Mouse (Mus musculus): Measurements from ENCODE around the gene Cecr2.

Gene Cecr2

GRCm38 (mm10) chr6:120667911-120668310, 1.7 kb downstream of the Cecr2 start:
- no peak for DNase-seq

GRCm38 (mm10) chr6:120674121-120674520, 8.0 kb downstream of the Cecr2 start:
- DNase-seq = peak in 1 of 2 experiments; percentile 33

- DNase-seq = peak in 1 of 2 experiments; percentile 10
These were observed 8.7 kb downstream of the Cecr2 start for GRCm38 (mm10) chr6:120674881-120675280.

DNA sequence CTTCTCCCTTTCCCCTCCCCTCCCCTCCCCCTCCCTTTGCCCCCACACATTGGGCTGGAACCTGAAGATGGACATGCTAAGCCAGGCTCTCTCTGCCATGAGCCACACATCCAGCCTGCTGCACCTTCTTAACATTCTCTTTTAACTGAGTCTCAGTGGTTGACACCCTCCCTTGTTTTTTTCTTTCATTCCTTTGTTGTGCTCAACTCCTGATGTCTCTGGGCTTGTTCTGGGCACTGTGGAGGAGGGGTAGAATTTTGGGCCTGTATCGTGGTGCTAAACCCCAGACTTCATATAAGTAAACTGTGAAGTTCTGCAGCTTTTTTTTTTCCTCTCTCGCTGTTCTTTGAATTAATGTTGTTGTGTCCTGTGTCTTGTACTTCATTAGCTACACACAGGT, 9.8 kb downstream of the Cecr2 start:
- no peak for DNase-seq

GRCm38 (mm10) chr6:120683351-120683750, 17.2 kb downstream of the Cecr2 start:
- no peak for DNase-seq

DNA sequence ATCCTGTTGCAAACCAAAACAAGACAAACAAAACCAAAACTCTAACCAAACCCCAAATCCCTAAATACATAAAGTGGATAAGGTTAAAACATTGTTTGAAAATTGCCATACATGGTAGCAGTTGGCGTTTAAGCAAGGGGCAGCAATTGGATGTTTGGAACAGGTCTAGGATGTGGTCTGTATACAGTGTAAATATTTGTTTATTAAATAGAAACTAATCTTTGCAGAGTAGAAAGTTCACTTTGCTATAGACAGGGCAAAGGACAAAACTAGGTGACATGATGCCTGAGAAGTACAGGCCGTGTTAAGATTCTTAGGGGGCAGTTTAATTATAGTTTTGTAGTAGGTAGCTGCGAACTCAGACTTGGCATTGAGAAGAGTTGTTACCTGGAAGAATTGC, 18.6 kb downstream of the Cecr2 start:
- no peak for DNase-seq

DNA sequence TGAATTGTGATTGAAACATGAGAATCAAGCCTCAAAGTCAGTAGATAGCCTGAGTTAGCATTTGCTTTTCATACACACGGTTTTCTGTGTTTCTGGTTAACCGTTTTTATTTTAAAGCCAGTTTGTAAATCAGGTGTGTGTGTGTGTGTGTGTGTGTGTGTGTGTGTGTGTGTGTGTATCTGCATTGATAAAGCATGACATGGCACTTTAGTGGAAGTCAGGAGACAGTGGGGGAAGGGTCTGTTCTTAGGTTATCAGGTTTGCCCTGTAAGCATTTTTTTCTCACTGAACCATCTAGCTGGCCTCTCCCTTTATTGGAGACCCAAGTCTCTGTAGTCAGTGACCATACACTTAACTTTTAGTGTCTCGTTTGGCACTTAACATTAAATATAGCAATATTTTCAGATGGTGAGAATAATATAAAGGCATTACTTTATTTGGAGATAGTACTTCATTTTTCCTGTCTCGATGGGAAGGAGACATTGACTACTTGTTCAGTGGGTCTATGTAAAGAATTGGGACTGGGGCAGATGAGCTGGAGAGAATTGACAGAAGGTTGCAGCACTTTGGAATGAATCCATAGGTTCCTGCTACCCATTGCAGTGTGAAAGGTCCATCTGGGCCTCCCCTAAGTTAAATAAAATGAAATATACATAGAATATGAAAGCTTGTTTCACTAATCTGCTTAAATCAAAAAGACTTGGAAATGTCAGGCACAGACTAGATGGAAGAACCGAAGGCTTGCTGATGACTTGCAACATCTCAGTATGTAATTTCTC, 20.9 kb downstream of the Cecr2 start:
- peak; percentile 12 to 45 for DNase-seq

DNA sequence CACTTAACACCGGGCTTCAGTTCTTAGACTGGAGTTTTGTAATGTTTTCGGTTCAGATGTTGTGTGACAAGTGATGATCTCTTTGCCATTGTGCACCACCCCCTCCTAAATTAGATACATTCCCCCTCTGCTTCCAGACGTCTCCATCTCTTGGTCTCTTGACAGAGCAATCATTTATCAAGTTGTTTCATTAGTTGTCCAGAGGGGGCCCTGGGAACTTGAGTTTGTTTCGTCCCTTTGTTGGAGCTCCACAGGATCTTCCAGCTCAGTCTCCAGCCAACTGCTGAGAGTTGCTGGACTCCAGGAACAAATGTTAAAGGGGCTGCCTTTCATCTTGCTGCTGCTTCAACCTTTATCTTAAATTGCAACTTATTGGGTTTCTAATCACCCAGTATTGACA, 34.1 kb downstream of the Cecr2 start:
- no peak for DNase-seq

DNA sequence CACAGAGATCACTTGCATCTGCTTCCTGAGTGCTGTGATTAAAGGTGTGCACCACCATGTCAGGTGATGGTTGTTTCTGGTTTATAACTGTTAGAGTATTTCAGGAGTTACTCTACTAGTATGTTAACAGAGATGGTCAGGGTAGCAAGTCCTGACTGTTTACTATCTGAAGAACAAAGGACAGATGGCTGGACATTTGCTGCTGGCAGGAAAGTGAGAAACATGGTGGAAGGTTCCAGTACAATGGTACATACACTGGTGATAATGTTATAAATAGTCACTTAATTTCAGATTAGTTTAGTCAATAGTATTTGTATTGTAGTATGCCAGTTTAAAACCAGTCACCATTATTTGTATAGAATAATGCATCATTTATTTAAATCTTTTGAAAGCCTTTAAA, 38.2 kb downstream of the Cecr2 start:
- DNase-seq = peak in 1 of 2 experiments; percentile 22

DNA sequence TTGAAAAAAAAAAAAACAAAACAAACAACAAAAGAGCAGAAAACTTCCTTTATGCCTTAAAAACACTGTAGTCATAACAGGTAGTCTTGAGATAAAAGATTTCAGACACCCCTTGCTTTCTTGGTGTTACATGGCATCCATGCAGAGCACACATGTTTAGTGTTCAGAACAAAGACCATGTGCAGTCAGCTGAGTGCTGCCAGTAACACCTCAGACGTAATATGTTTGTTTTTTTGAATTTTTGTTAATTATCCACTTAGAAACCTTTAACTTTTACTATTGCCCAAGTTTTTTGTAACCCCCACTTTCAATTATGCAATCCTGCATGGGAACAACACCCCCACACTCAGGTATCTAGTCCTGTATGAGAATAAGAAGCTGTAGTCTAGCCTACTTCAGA, 42.6 kb downstream of the Cecr2 start:
- no peak for DNase-seq

- DNase-seq = peak; percentile 11 to 15
These were observed 48.6 kb downstream of the Cecr2 start for GRCm38 (mm10) chr6:120714806-120715205.

DNA sequence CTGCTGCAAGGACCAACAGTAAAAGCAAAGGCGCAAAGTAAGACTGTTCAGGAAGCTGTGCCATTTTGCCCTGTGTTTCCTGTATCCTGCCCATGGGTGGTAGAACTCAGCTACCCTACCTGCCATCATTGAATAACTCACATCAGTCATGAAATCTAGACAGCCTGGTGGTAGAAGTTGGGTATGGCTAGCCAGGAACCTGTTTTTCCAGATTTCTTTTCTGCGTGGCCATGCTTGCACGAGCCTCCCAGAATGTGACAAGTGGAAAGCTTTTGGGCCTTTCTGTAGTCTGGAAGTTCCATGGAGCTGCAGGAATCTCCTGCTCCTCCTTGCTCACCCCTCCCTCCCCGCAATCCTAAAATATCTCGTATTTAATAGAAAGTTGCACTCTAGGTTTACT, 49.1 kb downstream of the Cecr2 start:
- peak; percentile 11 to 13 for DNase-seq

GRCm38 (mm10) chr6:120715851-120716250, 49.7 kb downstream of the Cecr2 start:
- DNase-seq = peak in 1 of 2 experiments; percentile 32

GRCm38 (mm10) chr6:120716531-120716984, 50.4 kb downstream of the Cecr2 start:
- peak; percentile 15 to 37 for DNase-seq

GRCm38 (mm10) chr6:120725986-120726385, 59.8 kb downstream of the Cecr2 start:
- peak; percentile 22 to 24 for DNase-seq

- DNase-seq = no peak
These were observed 69.8 kb downstream of the Cecr2 start for GRCm38 (mm10) chr6:120736011-120736410.

- DNase-seq = peak; percentile 44 to 72
These were observed 70.4 kb downstream of the Cecr2 start for GRCm38 (mm10) chr6:120736566-120736965.

DNA sequence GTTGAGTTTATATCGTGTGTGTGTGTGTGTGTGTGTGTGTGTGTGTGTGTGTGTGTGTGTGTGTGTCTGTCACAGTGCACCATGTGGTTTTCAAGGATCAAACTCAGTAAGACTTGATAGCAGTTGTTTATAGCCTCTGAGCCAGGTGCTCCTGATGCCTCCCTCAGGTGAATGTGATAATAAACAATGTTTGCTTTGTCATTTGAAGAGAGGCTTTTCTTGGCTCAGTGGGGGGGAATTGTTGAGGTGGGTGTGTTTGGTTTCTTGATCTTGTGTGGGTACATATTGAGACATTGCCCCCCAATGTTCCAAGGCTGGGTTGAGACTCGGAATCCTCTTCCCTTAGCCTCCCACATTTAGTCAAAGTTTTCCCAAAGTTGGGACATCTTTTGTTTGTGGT, 77.0 kb downstream of the Cecr2 start:
- no peak for DNase-seq

DNA sequence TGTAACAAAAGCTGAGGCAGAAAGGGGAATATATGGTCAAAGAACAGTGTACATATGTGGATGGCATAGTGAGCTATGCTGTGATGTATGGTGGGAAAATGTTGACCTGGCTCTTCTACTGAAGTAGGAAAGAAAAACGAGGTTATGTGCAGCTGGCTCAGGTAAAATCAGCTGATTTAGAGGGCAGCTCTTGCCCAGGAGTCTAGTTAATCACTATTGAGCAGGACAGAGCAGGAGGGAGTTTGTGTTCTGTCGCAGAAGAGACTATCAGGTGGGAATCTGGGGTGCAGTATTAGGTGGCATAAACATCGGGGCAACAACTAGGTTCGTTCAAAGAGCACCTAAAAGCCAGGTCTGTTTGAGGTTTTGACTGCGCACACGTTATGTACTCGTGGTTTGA, 78.1 kb downstream of the Cecr2 start:
- no peak for DNase-seq

DNA sequence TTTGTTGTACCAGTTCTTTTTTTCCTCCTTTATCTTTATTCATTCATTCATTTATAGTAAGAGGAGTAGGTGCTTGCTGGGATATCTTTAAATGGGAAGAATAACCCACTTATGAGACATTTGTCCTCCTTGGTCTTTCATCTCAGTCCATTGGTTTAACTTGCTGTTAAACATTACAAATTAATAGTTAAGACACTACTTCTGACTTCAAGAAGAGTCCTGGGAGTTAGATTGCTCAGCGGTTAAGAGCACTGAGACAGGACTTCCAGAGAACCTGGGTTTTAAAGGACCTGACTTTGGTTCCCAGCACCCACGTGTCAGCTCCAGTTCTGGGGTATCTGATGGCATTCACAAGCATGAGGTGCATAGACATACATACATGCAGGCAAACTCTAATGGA, 80.2 kb downstream of the Cecr2 start:
- no peak for DNase-seq

DNA sequence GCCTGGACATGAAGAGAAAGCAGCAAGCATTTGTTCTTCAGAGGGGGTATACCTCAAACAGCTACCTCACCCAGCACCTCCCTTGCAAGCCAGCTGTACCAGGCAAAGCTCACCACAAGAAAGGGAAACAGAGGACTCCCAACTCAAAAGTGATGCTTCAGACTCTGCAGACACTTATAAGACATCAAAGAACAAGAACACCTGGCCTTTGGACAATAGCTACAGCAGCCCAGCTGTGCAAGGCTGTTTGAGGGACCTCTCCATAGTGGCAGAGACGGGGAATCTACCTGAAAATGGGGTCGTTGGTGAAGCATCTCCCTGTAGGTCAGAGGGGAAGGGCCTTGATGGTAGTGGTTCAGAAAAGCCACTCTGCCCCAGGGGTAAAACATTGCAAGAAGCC, 95.0 kb downstream of the Cecr2 start:
- no peak for DNase-seq

GRCm38 (mm10) chr6:120769972-120770371, 103.8 kb downstream of the Cecr2 start:
- no peak for DNase-seq

DNA sequence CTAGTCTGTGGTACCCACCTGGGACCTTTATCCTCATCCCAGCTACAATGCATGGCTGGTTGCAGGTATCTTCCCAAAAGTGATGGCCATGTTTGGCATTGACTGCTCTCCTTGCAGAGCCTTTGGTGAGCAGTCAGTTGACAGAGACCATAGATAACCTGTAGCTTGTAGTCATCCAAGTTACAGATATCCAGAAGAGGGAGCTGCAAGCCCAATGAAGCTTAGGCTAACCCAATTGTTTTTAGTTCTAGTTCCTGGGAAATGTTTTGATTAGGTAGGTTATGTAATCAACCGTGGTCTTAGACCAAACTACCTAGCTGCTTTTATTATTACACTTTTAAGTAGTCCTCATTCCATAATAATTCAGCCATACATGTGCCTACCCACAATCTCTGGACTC, 105.2 kb downstream of the Cecr2 start:
- DNase-seq = no peak

DNA sequence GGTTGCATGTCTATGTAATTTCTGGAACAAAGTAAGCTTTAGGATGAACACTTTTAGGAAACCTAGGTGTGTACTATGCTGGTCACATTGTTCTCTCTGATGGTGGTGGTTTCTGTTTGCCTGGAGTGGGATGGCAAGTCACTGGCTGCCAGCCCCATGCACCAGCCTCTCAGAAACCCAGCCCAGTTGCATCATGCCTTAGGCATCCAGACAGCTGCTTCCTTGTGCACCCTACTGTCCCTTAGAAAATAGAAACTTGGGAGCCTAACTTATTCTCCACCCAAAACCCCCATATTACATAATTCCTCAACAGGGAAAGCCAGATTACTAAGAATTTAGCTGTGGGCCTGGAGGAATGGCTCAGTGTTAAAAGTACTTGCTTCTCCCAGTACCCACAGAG, 105.9 kb downstream of the Cecr2 start:
- DNase-seq = no peak

- no peak for DNase-seq
These were observed 107.0 kb downstream of the Cecr2 start, which contains the start of gene Slc25a18 for GRCm38 (mm10) chr6:120773149-120773628. Gene Slc25a18, plus strand, starts transcription at chr6:120773578.
